Mouse (Mus musculus) megakaryocyte, embryonic 14.5 days (primary cell): ENCODE measurements at regions not wholly inside any gene's neighbourhood (a gene's known extent, or its start where the extent isn't known, plus 50 kb on each side); places are given as distances from the start of the nearest gene placed in this dataset.

Experiments
- FLI1 ChIP-seq: IDR thresholded peaks from 2 replicates; pipeline ENCODE4 v1.6.1; 2012; ENCODE audit warnings: low read length, inconsistent platforms, mixed read lengths
- GATA1 ChIP-seq: IDR thresholded peaks from 3 replicates; pipeline ENCODE4 v1.6.1; 2012; ENCODE audit warnings: mixed read lengths, low read length, inconsistent platforms, borderline replicate concordance

DNA sequence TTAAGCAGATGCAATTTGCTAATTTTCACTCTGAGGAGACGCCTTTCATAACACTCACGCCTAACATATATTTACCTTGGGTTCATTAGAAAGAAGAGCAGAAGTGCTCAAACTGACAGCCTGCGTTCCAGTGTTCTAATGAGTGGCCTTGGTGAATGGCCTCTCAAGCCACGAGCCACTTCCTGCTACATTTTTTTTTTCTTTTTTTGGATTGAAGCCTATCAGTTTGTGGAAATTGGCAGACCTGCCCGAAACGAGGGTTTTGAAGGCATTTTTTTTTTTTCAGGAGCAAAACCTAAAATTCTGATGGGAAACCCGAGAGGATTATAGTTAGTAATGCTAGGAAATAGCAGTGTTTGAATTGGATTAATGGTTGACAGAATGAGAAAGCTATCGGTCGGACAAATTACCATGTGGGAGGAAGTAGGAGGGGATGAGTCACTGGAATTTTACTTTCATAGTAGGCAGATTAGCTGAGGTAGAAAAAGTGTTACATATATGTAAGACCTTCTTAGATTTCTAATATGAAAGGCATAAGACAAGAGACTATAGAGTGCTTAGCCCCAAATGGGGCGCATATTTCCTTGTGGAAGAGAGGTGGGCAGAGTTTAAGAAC is 113.7 kb upstream of the Cwc22 start:
- no peak for TF ChIP-seq GATA1
- TF ChIP-seq FLI1 = no peak
